Mouse (Mus musculus) left cerebral cortex, adult 8-10 months (tissue): ENCODE measurements around the gene Samd4b. TPM values are rescaled to one million over a fixed set of nuclear protein-coding genes. Genes with fewer than 3 reads are reported as not detected.
"Not testable (repeated sequence)": the region's sequence is repeated elsewhere in the genome, so short reads cannot be mapped to it uniquely, and the experiment has no call there.

Experiments used
- DNase-seq, 2 experiments: peaks; one replicate each; pipeline ENCODE4 v3.0.0; 2022; ENCODE audit warnings: low spot score in 2 of 2
- total RNA-seq, 4 experiments: library from RNA; stranded (reverse); gene quantifications; 2 replicates each; pipeline ENCODE4 v1.2.4; 2022

Samd4b gene
- total RNA-seq, 4 experiments from 2014 or later: 58.2 to 70.1 (median 61.7) TPM

DNA sequence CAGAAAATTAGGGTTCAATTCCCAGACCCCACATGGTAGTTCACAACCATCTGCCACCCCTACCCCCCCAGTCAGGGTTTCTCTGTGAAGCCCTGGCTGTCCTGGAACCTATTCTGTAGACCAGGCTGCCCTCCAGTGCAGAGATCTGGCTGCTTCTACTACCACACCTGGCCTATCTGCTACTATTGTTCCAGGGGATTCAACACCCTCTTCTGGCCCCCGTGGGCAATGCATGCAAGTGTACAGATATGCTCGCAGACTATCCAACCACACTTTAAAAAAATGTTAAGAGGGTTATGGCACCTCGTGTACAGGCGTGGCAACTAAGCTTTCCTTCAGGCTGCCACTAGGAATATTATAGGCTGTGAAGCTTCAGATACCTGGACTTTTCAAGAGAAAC lies 185.1 kb downstream of the Samd4b start:
- no peak for DNase-seq

DNA sequence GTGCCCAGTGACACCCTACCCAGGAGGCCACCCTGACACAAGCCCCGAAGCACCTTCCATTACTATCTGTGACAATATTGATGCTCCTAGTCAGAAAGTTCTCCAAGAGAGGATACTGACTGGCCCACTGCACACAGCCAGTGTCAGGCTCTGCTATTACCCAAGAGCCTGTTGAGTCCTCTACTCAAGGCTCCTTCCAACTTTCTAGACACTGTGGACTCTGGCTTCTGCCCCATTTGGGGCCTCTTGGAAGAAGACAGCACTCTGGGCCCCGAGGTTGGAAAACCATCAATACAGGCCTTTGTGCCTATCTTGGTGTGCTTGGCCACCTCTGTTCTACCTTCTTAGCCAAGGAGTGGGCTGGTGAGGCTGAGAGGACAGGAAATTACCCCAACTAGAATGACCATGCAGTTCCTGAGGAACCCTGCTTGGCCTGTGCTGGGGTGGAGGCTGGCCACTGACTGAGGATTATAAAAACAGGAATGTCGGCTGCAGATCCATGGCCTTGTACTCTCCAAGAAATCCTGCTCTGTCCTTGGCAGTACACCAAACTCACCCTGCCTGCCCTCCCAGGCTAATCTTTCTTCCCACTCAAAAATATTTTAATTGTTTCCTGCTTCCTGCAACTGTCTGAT lies 187.0 kb downstream of the Samd4b start:
- no peak for DNase-seq

DNA sequence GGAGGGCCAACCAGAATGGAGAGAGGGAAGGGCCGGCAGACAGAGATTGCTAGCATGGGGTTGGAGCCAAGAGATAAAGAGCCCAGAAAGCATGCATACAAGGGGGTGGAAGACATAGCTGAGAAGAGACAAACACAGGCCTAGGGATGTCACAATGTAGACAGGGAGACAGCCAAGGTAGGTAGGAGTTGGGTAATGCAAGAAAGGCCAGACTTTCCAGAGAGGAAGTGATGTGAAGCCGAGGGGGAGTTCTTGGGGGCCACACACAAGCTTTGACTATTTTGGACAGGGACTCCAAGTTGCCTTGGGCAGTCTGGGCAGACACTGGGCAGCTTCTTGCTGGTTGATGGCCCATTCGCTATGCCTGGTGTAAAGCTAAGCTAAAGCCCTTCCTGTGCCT lies 196.0 kb downstream of the Samd4b start:
- no peak for DNase-seq

DNA sequence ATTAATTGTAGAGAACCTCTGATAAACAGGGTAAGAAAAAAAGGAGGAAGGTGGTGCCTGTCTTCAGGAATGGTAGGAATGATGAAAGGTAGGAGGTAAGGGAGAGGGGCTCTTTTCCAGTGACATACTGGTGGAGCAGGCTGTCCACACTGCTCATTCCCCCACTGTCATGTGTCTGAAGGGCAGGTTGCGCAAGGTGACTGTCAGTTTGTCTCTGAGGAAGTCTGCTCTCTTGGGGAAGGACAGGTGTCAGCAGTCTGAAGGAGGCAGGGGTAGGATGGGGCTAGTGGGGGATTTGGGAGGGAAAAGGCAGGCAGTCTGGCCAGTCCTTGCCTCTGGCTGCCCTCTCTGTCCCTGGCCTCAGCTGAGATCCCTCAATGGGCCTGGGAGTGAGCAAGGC lies 196.9 kb downstream of the Samd4b start:
- no peak for DNase-seq

DNA sequence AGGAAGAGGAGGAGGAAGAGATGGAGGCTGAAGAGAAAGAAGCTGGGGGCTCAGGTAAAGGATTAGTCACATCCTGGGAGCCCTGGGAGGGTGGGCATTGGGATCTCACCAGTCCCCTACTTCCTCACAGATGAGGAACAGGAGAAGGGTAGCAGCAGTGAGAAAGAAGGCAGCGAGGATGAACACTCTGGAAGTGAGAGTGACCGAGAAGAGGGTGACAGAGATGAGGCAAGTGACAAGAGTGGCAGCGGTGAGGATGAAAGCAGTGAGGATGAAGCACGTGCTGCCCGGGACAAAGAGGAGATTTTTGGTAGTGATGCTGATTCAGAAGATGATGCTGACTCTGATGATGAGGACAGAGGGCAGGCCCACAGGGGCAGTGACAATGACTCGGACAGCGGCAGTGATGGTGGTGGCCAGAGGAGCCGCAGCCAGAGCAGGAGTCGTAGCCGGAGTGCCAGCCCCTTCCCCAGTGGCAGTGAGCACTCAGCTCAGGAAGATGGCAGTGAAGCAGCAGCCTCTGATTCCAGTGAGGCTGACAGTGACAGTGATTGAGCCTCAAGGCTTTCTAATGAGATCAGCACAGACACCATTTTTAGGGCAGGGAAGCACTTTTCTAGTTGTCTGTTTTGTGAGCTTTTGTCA lies 199.1 kb downstream of the Samd4b start:
- DNase-seq: no peak

DNA sequence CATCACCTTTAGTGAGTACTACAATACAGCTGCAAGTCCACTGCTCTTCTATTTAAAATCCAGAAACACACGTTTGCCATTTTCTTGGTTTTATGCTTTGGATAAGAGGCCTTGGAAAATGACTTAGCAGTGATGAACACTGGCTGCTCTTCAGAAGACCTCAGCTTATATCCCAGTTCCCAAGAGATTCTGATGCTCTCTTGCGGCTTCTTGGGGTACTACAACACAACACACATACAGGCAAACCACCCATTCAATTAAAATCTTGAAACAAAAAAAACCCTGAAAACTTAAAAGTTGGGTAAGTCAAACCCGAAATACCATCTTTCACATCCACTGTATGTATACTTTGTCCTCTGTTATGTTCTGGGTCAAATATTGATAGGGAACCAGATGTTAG lies 199.9 kb downstream of the Samd4b start:
- DNase-seq: no peak

DNA sequence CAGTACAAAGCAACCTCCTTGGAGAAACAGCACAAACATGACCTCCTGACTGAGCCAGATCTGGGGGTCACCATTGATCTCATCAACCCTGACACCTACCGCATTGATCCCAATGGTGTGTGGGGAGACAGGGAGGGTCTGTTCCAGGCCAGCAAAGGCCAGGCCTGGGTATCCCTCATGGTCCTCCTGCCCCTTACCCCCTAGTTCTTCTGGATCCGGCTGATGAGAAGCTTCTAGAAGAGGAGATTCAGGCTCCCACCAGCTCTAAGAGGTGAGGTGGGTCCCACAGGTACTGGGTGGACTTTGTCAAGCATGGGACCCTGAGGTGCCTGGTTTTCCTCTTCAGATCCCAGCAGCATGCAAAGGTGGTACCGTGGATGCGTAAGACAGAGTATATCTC lies 202.5 kb downstream of the Samd4b start:
- DNase-seq: no peak

DNA sequence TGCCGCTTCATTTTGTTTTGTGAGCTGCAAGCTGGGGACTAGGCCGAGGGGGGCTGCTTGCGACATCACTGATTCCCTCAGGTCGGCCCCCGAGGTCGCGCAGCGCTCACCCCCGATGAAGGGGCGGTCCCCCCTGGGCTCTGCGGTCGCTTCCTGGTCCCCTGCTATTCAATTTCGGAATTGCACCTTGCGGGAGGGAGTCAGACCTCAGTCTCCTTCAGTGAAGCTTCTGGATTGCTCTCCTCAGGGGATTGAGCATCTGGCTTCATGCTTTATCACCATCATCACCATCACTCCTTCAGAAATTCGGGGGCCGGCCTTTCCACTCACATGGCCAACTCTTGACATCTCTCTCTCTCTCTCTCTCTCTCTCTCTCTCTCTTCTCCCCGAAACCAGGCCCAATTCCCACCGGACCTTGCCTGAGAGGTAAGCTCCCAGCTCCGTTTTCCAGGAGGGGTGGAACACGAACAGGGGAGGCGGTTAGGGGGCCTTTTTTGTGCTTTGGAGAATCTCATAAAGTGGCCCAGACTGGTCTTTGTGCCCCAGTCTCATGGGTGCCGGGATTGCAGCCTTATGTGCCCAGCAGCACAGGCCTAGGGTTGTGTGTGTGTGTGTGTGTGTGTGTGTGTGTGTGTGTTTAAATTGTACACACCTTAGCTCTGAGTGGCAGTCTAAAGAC lies 204.5 kb downstream of the Samd4b start:
- DNase-seq: no peak

DNA sequence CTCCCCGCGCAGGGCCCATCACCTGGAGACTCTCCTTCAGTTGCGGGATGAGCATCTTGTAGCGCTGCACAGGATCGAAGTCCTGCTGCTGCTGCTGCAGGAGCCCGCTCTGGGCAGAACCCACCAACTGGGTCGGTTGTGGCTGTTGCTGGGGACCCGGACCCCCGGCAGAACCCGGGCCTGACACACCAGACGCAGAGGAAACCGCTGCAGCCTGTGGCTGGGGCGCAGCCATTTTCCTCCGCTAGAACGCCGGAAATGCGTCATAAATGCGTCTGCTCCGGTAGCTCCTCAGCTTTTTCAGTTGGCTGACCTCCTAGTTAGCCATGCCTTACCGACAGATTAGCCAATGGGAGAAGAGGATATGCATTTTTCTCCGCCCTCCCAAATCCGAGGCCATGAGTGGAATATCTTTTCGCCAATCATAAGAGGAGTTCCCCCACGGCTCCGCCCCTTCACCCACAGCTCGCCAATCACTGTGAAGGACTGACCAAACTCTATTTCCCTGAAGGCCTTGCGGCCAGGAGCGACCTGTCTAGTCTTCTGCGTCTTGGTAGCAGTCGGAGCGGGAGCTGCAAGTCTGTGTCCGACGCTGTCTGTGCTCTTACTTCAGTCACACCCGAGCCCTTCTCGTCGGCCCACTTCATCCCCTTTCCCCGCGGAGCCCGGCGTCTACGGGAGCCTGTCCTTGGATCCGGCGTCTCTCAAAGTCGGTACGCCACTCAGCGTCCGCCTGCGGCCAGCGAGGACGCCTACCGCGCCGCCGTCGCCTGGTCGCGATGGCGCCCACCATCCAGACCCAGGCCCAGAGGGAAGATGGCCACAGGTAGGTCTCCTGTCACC lies 205.3 kb downstream of the Samd4b start, which contains the start of the genes Med29 and Paf1:
Med29 (minus strand) TSS at position 280 of the 843 bp plus-strand sequence.
Paf1 (plus strand) TSS at position 523 of the 843 bp plus-strand sequence.
- DNase-seq: peak; percentile 93 to 99

DNA sequence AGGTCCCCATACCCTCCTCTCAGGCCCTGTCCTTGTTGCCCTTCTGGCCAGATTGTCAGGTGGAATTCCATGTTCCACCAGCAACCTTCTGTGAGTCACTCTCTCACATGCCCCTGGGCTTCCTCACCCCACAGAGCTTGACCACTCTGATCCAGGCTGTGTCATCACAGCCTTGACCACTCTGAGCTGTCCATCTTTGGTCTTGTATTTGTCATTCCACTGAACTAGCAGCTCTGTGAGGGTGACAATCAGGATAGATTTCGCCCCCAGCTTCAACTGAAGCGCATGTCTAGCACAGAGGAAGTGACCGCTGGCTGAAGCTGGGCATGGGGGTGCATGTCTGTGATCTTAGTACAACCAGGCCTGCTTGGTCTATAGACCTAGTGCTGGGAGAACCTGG lies 207.6 kb downstream of the Samd4b start:
- no peak for DNase-seq

DNA sequence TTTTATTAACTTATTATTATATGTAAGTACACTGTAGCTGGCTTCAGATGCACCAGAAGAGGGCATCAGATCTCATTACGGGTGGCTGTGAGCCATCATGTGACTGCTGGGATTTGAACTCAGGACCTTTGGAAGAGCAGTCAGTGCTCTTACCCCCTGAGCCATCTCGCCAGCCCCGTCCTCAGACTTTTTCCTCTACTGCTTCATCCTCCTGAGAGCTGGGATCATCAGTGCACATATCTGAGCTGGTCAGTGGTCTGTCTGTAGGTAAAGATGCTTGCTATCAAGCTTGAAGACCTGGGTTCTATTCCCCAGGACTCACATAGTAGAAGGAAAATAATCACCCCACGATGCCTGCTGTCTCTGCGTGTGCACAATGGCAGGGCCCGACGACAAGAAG lies 210.6 kb downstream of the Samd4b start:
- DNase-seq: not testable (repeated sequence)

DNA sequence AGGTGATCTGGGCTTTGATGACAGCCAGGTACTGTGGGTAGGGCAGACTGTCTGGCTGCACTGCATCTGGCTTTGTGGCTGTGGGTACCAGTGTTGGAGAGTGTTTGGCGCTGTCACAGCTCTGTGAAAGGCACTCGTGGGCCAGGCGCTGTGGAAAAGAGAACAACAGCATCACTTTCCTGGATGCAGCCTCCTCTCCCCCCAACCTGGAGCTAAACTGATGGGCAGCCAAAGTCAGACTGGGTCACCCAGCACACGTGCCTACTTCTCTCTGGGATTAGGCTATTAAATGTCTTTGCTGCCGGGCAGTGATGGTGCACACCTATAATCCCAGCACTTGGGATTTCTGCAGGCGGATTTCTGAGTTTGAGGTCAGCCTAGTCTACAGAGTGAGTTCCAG lies 211.1 kb downstream of the Samd4b start:
- DNase-seq: not testable (repeated sequence)

DNA sequence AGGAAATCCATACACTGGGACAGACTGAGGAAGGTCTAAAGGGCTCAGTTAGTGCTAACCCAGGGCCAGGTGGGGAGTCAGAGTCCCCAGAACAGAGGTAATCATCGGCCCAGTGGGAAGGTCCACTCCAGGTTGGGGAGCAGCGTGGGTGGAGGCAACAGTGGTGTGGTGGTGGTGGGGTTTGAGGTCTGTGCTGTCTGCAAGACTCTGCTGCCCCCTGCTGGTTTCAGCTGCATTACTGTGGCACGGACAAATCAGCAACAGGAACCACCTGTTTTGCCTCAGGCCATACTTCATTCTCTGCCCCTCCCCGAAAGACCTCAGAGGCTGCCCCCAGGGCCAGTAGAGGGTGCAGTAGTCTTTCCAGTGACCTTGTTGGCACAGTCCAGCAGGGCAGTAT lies 211.5 kb downstream of the Samd4b start:
- DNase-seq: peak in 1 of 2 experiments; percentile 63

DNA sequence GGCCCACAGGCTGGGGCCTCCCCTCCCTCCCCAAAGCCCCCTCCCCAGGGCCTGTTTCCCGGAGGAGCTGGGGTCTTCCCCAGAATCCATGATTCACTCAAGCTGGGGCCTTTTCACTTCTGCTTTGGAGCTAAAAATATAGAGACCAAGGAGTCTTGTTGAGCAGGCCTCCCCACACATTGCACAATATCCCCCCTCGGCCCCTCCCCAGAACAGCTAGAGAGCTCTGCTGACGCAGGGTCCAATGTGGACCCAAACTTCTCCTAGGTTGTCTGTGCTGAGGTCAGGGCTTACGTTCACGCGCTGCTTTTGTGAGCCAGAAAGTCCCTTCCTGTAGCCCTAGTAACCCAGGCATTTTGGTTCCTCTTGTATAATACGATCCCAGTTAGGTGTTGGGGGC lies 211.9 kb downstream of the Samd4b start:
- no peak for DNase-seq

DNA sequence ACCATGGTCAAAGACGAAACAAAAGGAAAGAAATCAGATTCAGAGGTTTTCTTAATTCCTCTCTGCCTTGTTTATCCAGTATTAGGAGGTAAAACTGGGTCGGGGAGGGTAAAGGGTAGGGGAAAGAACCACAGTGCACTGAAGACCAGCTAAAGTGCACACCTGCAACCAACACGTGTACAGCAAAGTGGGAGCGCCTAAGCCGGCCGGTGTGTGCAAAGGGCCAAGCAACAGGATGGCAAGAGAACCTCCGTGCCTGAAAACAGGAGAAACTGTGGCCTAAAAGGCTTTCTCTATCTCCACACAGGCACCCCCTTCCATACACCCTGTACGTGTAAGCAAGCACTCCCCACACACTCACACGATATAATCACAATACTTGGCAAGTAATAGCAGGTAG lies 212.7 kb downstream of the Samd4b start:
- no peak for DNase-seq

DNA sequence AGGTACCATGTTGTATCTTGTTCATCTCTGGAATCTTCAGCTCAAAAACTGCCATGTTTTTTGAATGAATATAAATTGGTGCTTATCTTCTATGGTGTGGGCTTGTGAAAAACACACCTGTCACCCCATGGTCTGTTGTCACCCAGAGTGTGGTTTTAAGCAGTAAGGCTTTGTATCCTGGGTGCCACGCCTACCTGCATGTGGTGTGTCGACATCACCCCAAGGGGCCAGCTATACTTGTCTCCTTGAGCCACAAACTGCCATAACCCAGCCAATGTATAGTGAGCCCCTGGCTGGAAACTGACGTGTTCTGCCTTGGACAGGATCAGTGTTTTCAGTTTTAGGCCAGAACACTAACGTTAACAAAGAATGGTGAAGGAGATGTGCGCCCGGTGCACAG lies 213.8 kb downstream of the Samd4b start:
- DNase-seq: no peak

DNA sequence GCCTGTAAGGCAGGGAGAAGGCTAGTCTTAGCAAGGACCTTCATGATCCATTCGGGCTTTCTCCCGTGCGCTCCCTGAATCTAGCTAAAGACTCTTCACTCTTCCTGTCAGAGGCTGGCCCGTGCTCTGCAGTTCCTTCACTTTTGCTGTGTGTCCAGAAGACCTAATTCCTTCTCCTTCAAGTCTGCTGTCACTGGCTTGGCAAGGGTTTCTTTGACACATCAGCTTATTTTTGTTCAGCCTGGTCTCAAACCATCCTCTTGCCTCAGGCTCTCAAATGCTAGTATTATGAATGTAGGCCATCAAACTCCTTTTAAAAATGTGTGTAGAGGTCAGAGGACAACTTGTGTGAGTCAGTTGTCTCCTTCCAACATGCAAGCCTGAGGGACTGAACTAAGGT lies 214.3 kb downstream of the Samd4b start:
- no peak for DNase-seq

DNA sequence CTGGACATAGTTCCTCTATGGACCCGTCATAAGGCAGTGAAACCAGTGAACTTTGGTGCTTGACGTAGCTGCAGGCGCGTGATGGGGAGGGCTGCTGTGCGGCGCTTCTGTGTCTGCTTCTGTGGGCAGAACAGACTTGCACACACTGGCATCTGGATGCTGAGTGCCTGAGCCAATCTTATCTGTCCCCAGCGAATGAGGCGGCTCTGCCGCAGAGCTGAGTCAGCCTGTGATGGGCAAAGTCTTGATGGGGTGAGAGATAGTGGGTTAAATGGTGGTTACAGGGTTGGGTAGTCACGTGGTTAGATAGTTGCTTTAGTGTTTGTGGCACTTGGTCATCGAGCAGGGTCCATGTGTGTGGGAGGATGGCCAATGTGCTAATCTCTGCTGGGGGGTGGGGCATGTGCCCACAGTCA lies 215.0 kb downstream of the Samd4b start:
- DNase-seq: peak in 1 of 2 experiments; percentile 74

DNA sequence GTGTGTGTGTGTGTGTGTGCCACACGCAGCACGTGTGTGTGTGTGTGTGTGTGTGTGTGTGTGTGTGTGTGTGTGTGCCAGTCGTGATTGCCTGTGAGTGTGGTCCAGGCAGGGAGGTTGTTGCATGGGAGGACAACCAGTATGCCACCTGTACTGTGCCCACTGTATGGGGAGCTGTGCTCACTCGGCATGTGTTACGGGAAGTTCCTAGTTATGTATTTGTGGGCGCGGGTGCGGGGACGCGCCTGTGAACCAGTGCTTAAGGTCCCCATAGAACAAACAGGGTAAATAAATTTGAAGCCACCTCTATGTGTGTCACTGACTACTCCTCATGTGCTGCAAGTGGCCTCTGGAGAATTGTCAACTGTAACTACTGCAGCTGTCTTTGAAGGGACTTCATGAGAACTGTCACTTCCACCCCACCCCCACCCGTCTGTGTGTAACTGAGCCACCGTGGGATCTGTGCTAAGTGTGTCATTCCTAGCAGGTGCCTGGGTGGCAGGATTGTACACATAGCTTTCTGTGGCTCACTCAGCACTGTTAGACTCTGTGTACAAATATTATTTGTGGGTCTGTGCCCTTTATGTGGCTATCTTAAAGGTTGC lies 215.5 kb downstream of the Samd4b start:
- DNase-seq: no peak

DNA sequence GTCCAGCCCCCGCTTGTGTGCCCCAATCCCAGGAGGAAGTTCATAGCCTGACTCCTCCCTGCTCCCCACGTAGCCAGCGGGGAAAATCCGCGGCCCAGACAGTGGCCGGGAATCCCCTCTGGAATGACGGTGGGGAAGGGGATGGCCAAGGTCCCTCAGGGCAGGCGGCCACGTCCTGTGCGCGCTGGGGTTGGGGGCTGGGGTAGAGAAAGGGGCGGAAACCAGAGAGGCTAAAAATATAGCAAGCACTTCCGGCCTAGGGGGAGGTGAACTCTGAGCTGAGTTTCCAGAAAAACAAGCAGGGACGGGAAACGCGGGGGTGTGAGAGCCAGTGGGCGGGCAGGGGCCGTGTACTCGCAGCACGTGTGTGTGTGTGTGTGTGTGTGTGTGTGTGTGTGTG lies 216.0 kb downstream of the Samd4b start:
- DNase-seq: no peak
